ENCODE assay signal across 7 mouse cellular contexts in genomic region chr5:117358248-117358630, GRCm38 (mm10). TPM values are rescaled to one million over a fixed set of nuclear protein-coding genes. Genes with fewer than 3 reads are reported as not detected.
A peak's percentile ranks its signal among the peaks of the same experiment; 100 is the strongest.
DNase-seq lines count a peak whose midpoint lies in the region; ATAC-seq and TF ChIP-seq lines count a peak whose summit lies in the region.

No protein-coding gene starts in this region.

- H3K4me3 ChIP-seq in spleen, adult 2 months (ENCODE audit: extremely low read depth, insufficient read depth, insufficient read length), result peak overlapping the region; percentile 85
- H3K4me3 ChIP-seq in embryonic facial prominence, embryonic 13.5 days, result peak overlapping the region; percentile 93
- peak overlapping the region; percentile 94 for H3K4me3 ChIP-seq in limb, embryonic 13.5 days

- no peak for DNase-seq in spleen, adult 2 months (ENCODE audit: low read depth in 1 of 2, low spot score in 2 of 2)
- no peak for DNase-seq in spleen, postnatal 4 days (ENCODE audit: low spot score in 2 of 2)
- DNase-seq in adrenal gland, postnatal 36 days, result no peak
- no peak for DNase-seq in cerebellum, adult 9-10 months
- no peak for DNase-seq in right cerebral cortex, postnatal 36 days (ENCODE audit: low spot score in 2 of 2)

- peak overlapping the region; percentile 68 for H3K27ac ChIP-seq in spleen, adult 2 months (ENCODE audit: insufficient read depth, low read length)
- 0 out of 2 replicates have a peak overlapping the region, but pooled peaks have one; percentile 87 for H3K27ac ChIP-seq in embryonic facial prominence, embryonic 13.5 days
- no peak overlapping the region for H3K27ac ChIP-seq in limb, embryonic 13.5 days

- no peaks in the 10 kb centered on the region for H3K27me3 ChIP-seq in spleen, adult 2 months (ENCODE audit: control insufficient read depth, insufficient read depth, low read length)
- no peaks in the 10 kb centered on the region for H3K27me3 ChIP-seq in embryonic facial prominence, embryonic 13.5 days
- H3K27me3 ChIP-seq in limb, embryonic 13.5 days, result no peaks in the 10 kb centered on the region

- TF ChIP-seq CTCF in spleen, adult 2 months (IDR thresholded peaks at IDR 0.05; ENCODE audit: extremely low read depth, insufficient read depth, insufficient read length, insufficient replicate concordance), result no peak

- WGBS in spleen, adult 2 months, result 29% methylated on average over 6 of the region's 6 CpGs
- WGBS in embryonic facial prominence, embryonic 13.5 days, result 10% methylated on average over 6 of the region's 6 CpGs
- 6% methylated on average over 6 of the region's 6 CpGs for whole genome bisulfite sequencing in limb, embryonic 13.5 days

- no peaks in the 10 kb centered on the region for H3K9me3 ChIP-seq in embryonic facial prominence, embryonic 13.5 days
- no peaks in the 10 kb centered on the region for H3K9me3 ChIP-seq in limb, embryonic 13.5 days

- no peaks in the 10 kb centered on the region for H3K36me3 ChIP-seq in spleen, adult 2 months (ENCODE audit: control insufficient read depth, insufficient read depth, low read length)
- H3K36me3 ChIP-seq in embryonic facial prominence, embryonic 13.5 days, result no peaks in the 10 kb centered on the region; the same call in 1 of the 2 replicates
- peaks cover under 1% of the 10 kb centered on the region; the same call in 1 of the 2 replicates for H3K36me3 ChIP-seq in limb, embryonic 13.5 days

- ATAC-seq in embryonic facial prominence, embryonic 13.5 days (ENCODE audit: insufficient number of reproducible peaks, insufficient read depth, low FRiP score, low TSS enrichment, low read depth), result no peak
- no peak for ATAC-seq in limb, embryonic 13.5 days (ENCODE audit: low FRiP score, low read depth)

- peaks cover 17% of the 10 kb centered on the region; the same call in 1 of the 2 replicates for H3K4me1 ChIP-seq in spleen, adult 2 months (ENCODE audit: control insufficient read depth, insufficient read depth, insufficient read length)
- peaks cover 50% of the 10 kb centered on the region for H3K4me1 ChIP-seq in embryonic facial prominence, embryonic 13.5 days
- H3K4me1 ChIP-seq in limb, embryonic 13.5 days, result peaks cover 50% of the 10 kb centered on the region

- no peak for TF ChIP-seq POLR2A in spleen, adult 2 months (IDR thresholded peaks at IDR 0.05; ENCODE audit: low read depth, low read length)

- H3K4me2 ChIP-seq in embryonic facial prominence, embryonic 13.5 days, result peak overlapping the region; percentile 93
- peak overlapping the region; percentile 90 for H3K4me2 ChIP-seq in limb, embryonic 13.5 days (replicated peaks)

- H3K9ac ChIP-seq in embryonic facial prominence, embryonic 13.5 days, result peak overlapping the region; percentile 96
- peak overlapping the region; percentile 95 for H3K9ac ChIP-seq in limb, embryonic 13.5 days

RNA-seq across cellular contexts. Expression of gene Wsb2, which starts 1.1 kb away (rescaled TPM):
- 43.4 and 56.1 TPM in 2 replicates for polyA plus RNA-seq in spleen, adult 2 months (2012; rRNA removed)
- 46.1 and 51.7 TPM in 2 replicates for polyA plus RNA-seq in embryonic facial prominence, embryonic 13.5 days (2015; fragmentation: Nextera tagmentation; extraction: Ambion mirVana)
- polyA plus RNA-seq in limb, embryonic 13.5 days (2015; fragmentation: Nextera tagmentation; extraction: Ambion mirVana), result 54.9 and 55.2 TPM in 2 replicates
- total RNA-seq in adrenal gland, postnatal 36 days (2021), result 100 to 1,000 TPM; 134 to 135 TPM

RNA-seq across cellular contexts. Expression of gene Rfc5, which starts 30.6 kb away (rescaled TPM):
- polyA plus RNA-seq in spleen, adult 2 months (2012; rRNA removed), result 15.7 and 18.7 TPM in 2 replicates
- 87.7 and 103 TPM in 2 replicates for polyA plus RNA-seq in embryonic facial prominence, embryonic 13.5 days (2015; fragmentation: Nextera tagmentation; extraction: Ambion mirVana)
- 82.0 and 86.2 TPM in 2 replicates for polyA plus RNA-seq in limb, embryonic 13.5 days (2015; fragmentation: Nextera tagmentation; extraction: Ambion mirVana)
- 1 to 10 TPM; 7.5 to 8.7 TPM for total RNA-seq in adrenal gland, postnatal 36 days (2021)

RNA-seq across cellular contexts. Expression of gene Vsig10, which starts 39.4 kb away (rescaled TPM):
- 10.9 and 11.0 TPM in 2 replicates for polyA plus RNA-seq in spleen, adult 2 months (2012; rRNA removed)
- 7.1 and 11.3 TPM in 2 replicates for polyA plus RNA-seq in embryonic facial prominence, embryonic 13.5 days (2015; fragmentation: Nextera tagmentation; extraction: Ambion mirVana)
- polyA plus RNA-seq in limb, embryonic 13.5 days (2015; fragmentation: Nextera tagmentation; extraction: Ambion mirVana), result 7.6 and 9.6 TPM in 2 replicates
- total RNA-seq in adrenal gland, postnatal 36 days (2021), result 10 to 100 TPM; 16.3 to 23.0 TPM

RNA-seq across cellular contexts. Expression of gene Ksr2, which starts 55.6 kb away (rescaled TPM):
- 0.30 and 0.43 TPM in 2 replicates for polyA plus RNA-seq in spleen, adult 2 months (2012; rRNA removed)
- 0.41 and 0.52 TPM in 2 replicates for polyA plus RNA-seq in embryonic facial prominence, embryonic 13.5 days (2015; fragmentation: Nextera tagmentation; extraction: Ambion mirVana)
- 0.08 and 0.15 TPM in 2 replicates for polyA plus RNA-seq in limb, embryonic 13.5 days (2015; fragmentation: Nextera tagmentation; extraction: Ambion mirVana)
- total RNA-seq in adrenal gland, postnatal 36 days (2021), result 1 to 10 TPM; 2.5 to 3.9 TPM
